Mouse (Mus musculus) megakaryocyte, embryonic 14.5 days (primary cell): ENCODE measurements around the gene Atp13a4. TPM values are rescaled to one million over a fixed set of nuclear protein-coding genes. Genes with fewer than 3 reads are reported as not detected.

Experiments
- H3K27me3 ChIP-seq: replicated peaks from 2 replicates; pipeline ENCODE3; 2012; ENCODE audit warnings: inconsistent platforms
- H3K36me3 ChIP-seq: replicated peaks from 2 replicates; pipeline ENCODE3; 2012; ENCODE audit warnings: low read length, inconsistent platforms, mixed read lengths
- H3K4me1 ChIP-seq: 2 replicates; pipeline ENCODE4 v1.6.1; 2012; ENCODE audit warnings: inconsistent platforms
- H3K4me3 ChIP-seq: replicated peaks from 2 replicates; pipeline ENCODE3; 2012; ENCODE audit warnings: moderate library complexity, mild to moderate bottlenecking, inconsistent platforms
- H3K9me3 ChIP-seq: 2 replicates; pipeline ENCODE4 v1.6.1; 2012; ENCODE audit warnings: inconsistent platforms
- FLI1 ChIP-seq: IDR thresholded peaks from 2 replicates; pipeline ENCODE4 v1.6.1; 2012; ENCODE audit warnings: low read length, inconsistent platforms, mixed read lengths
- GATA1 ChIP-seq: IDR thresholded peaks from 3 replicates; pipeline ENCODE4 v1.6.1; 2012; ENCODE audit warnings: mixed read lengths, low read length, inconsistent platforms, borderline replicate concordance
- polyA plus RNA-seq: library from polyadenylated mRNA; stranded (reverse); fragments of >175 nt; gene quantifications from 2 replicates; pipeline ENCODE4 v1.2.3, GENCODE M21; 2012; ENCODE audit warnings: low replicate concordance; ENCODE audit not compliant: insufficient read depth

Gene Atp13a4
- polyA plus RNA-seq, 1 experiment: 0.16 TPM

DNA sequence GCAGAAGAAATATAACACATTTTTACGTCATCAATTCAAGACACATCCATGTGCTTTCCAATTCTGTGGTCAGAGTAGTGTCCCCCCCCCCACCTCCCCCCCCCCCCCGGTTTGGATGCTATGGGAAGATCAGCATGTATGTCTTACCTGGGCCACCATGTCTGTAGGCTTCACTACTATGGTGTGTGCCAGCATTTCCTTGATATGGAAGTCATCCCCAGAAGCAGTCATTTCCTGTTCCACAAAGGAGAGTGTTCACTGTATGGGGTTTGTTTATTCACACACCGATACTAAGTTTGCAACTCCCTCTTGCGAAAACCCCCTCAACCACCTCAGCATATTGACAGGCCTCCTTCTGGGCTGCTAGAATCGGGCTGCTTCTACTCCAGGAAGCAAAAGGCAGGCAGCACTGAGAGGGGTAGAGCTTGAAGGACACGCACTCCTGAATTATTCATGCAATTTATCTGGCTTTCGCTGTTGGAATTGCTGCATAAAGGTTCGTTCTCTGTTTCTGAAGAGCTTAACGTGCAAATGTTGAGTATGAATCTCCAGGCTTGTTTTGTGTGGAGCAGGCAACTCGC, 103.2 kb downstream of the Atp13a4 start:
- Histone ChIP-seq H3K4me1 (peaks cover 33% of the 10 kb centered on the region), H3K36me3 (no peaks in the 10 kb centered on the region), H3K9me3 (no peaks in the 10 kb centered on the region), H3K4me3 (no peak overlapping the region), H3K27me3 (no peaks in the 10 kb centered on the region)
- TF ChIP-seq FLI1 (no peak), GATA1 (no peak)

DNA sequence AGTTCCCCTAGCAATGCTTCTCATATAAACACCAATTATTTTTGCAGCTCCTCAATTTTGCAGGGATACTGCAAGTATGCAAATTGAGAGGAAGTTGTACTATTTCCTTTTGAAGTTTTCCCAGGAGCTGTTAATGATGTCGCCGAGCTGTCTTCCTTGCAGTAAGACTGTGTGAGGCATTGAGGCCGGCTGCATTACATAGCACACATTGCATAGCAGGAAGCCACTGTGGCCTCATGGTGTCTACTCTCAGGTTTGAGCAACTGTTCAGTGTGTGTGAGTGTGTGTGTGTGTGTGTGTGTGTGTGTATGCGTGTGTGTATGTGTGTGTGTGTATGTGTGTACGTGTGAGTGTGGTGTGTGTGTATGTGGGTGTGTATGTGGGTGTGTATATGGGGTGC, 106.6 kb downstream of the Atp13a4 start:
- Histone ChIP-seq H3K36me3 (no peaks in the 10 kb centered on the region), H3K9me3 (no peaks in the 10 kb centered on the region), H3K4me3 (peak overlapping the region; percentile 53), H3K4me1 (peaks cover 40% of the 10 kb centered on the region), H3K27me3 (no peaks in the 10 kb centered on the region)
- TF ChIP-seq FLI1 (no peak), GATA1 (no peak)

DNA sequence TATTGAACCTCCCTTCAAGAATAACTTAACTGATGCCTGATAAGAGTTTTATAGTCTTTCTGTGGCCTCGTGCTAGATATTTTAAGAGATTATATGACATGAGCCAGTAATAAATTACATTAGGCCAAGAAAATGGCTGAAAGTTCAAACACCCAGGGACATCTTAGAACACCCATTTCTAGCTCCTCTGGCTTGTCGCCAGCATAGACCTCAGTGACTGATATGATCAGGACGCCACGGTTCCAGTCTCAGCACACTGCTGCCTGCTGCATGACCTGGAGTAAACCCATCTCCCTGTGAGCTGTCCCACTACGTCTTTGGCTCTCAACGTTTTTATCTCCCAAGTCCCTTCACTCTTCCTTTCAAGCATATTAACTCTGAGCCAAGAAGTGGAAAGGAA, 108.9 kb downstream of the Atp13a4 start:
- TF ChIP-seq GATA1 (no peak), FLI1 (no peak)

DNA sequence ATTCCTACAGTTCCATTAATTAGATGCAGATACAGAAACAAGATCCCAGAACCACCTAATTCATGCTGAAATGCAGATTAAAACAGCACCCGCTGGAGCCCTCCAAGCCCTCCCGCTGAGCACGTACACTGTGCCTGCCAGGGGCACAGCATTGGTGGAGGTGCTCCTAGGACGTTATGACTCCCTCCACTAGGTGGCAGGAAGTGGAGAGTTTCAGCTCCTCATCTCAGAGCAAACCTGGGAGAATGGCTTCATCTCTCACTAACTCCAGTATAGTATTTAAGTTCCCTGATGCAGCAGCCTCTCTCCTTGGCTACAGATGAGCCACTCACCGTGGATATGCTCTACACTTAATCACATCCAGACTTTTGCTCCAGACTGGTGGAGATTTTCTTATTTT, 110.0 kb downstream of the Atp13a4 start:
- peaks cover 25% of the 10 kb centered on the region for H3K4me1 ChIP-seq
- no peaks in the 10 kb centered on the region for H3K9me3 ChIP-seq
- no peaks in the 10 kb centered on the region for H3K36me3 ChIP-seq
- H3K4me3 ChIP-seq: peak overlapping the region; percentile 14
- H3K27me3 ChIP-seq: no peaks in the 10 kb centered on the region
- TF ChIP-seq FLI1 (no peak), GATA1 (no peak)

More for the DNA sequence above, 108.9 kb downstream of the Atp13a4 start:
- no peak overlapping the region for H3K4me3 ChIP-seq
- peaks cover 25% of the 10 kb centered on the region for H3K4me1 ChIP-seq
- no peaks in the 10 kb centered on the region for H3K36me3 ChIP-seq
- H3K9me3 ChIP-seq: no peaks in the 10 kb centered on the region
- H3K27me3 ChIP-seq: no peaks in the 10 kb centered on the region

DNA sequence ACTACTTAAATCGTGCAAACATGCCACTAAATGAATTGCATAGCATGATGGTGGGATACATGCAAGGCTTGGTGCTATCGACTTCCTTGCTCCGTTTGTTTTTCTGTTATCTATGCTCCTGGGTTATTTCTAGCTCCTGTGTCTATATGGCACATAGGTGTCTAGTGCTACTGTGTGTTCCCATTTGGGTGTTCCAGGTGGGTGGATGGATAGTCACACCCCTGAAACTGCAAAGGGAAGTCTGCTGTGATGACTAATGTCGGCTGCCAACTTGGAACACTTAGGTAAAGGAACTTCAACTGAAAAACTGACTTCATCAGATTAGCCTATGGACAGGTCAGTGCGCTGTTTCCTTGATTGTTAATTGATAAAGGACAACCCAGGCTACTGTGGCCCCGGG, 129.8 kb downstream of the Atp13a4 start:
- TF ChIP-seq GATA1: no peak
- TF ChIP-seq FLI1: no peak
- no peak overlapping the region for H3K4me3 ChIP-seq
- no peaks in the 10 kb centered on the region for H3K27me3 ChIP-seq
- no peaks in the 10 kb centered on the region for H3K36me3 ChIP-seq
- no peaks in the 10 kb centered on the region for H3K9me3 ChIP-seq
- 0 out of 2 replicates have a peak, but pooled peaks cover 3% of the 10 kb centered on the region for H3K4me1 ChIP-seq

DNA sequence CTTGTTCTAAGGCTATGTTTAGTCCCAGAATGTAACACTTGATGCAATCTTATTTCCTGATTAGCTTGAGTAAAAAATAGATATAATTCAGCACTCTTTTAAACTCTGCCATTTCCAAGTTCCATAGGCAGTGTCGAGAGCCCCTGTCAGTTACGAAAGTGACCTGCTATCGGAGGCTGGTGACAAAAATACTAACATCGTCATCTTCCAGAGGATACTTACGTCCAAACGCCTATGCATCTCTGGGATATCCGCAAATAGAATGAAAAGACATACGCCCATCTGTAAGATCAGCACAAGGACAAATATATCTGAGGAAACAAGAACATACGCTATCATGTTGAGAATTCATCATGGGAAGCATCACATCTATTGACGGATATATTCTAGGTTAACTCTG, 137.3 kb downstream of the Atp13a4 start:
- no peak overlapping the region for H3K4me3 ChIP-seq
- H3K27me3 ChIP-seq: no peaks in the 10 kb centered on the region

DNA sequence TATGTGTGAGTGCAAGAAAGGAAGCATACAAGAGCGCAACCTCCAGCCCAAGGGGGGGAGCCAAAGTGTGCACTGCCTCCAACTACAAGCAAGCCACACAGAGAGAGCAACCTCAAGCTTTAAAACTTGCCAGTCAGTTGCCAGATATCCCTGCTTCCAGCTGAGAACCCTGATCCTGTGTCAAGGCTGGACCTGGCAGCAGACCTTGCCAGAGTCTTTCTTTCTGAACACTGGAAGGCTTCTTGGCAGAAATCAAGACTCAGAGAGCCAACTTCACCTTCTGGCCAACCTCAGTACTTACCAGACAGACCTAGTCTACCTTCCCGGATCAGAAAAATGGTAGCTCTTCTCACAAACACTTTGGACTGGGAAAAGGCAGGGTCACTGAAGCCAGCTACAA, 145.6 kb downstream of the Atp13a4 start:
- H3K9me3 ChIP-seq: no peaks in the 10 kb centered on the region

More for the DNA sequence above, 137.3 kb downstream of the Atp13a4 start:
- Histone ChIP-seq H3K9me3 (no peaks in the 10 kb centered on the region), H3K36me3 (no peaks in the 10 kb centered on the region), H3K4me1 (no peaks in the 10 kb centered on the region)
- TF ChIP-seq GATA1 (no peak), FLI1 (no peak)

DNA sequence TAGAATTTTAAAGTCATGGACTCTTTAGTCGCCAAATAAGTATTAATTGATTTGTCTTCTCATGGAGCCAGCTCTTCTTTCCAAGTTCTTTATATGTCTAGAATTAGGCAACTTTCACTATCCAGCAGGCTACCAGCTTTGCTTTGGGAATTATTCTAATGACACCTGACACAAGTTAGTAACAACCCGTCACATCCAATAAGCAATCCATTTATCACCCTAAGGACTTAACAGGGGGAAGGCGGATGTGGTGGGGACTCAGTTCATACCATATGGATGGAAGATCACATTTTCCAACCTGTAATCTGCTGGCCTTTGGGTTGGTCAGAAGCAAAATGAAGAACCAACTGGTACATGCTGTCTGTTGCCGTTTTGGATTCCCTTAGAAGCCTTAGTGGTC, 159.9 kb downstream of the Atp13a4 start:
- Histone ChIP-seq H3K36me3 (no peaks in the 10 kb centered on the region), H3K27me3 (no peaks in the 10 kb centered on the region), H3K4me1 (no peaks in the 10 kb centered on the region), H3K9me3 (no peaks in the 10 kb centered on the region), H3K4me3 (no peak overlapping the region)
- TF ChIP-seq GATA1 (no peak), FLI1 (no peak)

More for the DNA sequence above, 145.6 kb downstream of the Atp13a4 start:
- Histone ChIP-seq H3K36me3 (no peaks in the 10 kb centered on the region), H3K4me1 (no peaks in the 10 kb centered on the region), H3K27me3 (no peaks in the 10 kb centered on the region), H3K4me3 (no peak overlapping the region)
- TF ChIP-seq GATA1: no peak
- TF ChIP-seq FLI1: no peak

DNA sequence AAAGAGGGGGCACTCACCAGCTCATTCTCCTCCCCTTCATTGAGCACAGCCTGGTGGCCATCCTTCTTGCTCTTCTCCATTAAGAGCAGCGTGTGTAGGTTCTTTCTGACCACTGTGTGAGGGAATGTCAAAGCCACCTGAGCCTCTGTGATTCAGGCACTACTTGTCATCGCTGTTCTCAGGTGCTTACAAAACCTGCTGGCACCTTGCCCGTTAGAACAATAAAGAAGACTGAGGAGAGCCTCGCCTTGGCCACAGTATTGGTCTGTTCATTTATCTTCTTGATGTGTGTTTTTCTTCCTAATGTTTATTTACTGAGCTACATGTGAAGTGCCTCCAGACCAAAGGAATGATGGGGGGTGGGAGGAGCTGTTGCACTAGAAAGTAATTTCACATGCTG, 166.2 kb downstream of the Atp13a4 start, which contains the start of gene Atp13a5:
TSS of gene Atp13a5 (minus strand) at position 275 of the 400 bp plus-strand sequence.
- H3K36me3 ChIP-seq: no peaks in the 10 kb centered on the region
- H3K4me3 ChIP-seq: no peak within 1 kb of the TSS
- no peaks in the 10 kb centered on the region for H3K27me3 ChIP-seq
- H3K4me1 ChIP-seq: no peaks in the 10 kb centered on the region
- peaks cover 6% of the 10 kb centered on the region; the same call in 1 of the 2 replicates for H3K9me3 ChIP-seq
- no peak for TF ChIP-seq FLI1
- TF ChIP-seq GATA1: no peak

DNA sequence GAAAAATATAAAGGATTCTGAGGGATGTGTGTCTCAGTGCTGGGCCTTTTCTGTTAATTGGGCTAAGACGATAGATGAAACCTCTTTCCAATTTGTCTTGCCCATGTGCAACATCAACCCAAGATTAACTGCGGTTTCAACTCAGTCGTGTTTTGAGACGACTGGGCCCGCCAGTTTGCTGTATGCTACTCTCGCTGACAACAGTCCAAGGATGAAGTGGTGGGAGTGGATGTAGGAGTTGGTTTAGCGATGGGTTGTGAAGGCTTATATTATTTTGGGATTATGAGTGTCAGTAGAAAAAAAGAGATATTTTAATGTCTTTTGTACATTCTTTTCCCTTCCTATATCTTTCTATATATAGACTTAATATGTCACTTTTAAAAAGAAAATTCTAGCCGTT, 170.0 kb downstream of the Atp13a4 start:
- Histone ChIP-seq H3K36me3 (no peaks in the 10 kb centered on the region), H3K4me3 (no peak overlapping the region), H3K9me3 (peaks cover 6% of the 10 kb centered on the region; the same call in 1 of the 2 replicates), H3K4me1 (no peaks in the 10 kb centered on the region), H3K27me3 (no peaks in the 10 kb centered on the region)
- TF ChIP-seq FLI1 (no peak), GATA1 (no peak)

Other genes with a start within 250 kb of the Atp13a4 start
- gene Atp13a5, start 166.1 kb downstream of the Atp13a4 start, polyA plus RNA-seq: not detected in 2 replicates
- 3.4 and 4.4 TPM in 2 replicates for gene Opa1, start 34.5 kb upstream of the Atp13a4 start, polyA plus RNA-seq